Mouse (Mus musculus) NIH3T3 (cell line): ENCODE data around the gene Ttk.
A peak's percentile ranks its signal among the peaks of the same experiment; 100 is the strongest.

Experiments
- DNase-seq: peaks from one replicate; pipeline ENCODE4 v3.0.0-alpha.2; 2012; ENCODE audit warnings: low read depth

Ttk gene

DNA sequence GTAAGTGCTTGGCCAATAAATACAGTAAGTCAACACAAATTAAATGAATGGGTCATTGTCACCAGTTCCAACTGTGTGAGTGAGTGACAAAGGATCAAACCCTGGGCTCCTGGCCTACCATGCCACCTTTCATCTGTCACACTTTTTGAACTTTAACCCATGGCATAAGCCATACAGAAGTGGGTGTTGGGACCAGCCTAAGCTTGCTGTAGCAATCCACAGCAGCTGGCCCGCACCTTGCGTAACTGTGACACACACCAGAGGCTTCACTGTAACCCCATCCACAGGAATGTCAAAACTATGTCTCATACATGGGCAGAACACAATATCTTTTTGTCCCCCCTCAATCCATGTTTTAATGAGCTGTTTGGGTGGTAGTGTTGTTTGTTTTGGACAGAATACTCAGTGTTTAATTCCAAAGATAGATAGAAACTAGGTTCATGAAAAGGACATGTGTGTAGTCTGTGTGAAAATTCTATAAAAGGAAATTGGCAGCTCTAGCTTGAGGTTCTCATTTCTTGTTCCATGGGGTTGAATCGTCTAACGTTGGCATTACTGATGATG, 59.4 kb downstream of the Ttk start:
- peak; percentile 39 for DNase-seq

GRCm38 (mm10) chr9:83902086-83902485, 67.6 kb downstream of the Ttk start:
- DNase-seq, result no peak

DNA sequence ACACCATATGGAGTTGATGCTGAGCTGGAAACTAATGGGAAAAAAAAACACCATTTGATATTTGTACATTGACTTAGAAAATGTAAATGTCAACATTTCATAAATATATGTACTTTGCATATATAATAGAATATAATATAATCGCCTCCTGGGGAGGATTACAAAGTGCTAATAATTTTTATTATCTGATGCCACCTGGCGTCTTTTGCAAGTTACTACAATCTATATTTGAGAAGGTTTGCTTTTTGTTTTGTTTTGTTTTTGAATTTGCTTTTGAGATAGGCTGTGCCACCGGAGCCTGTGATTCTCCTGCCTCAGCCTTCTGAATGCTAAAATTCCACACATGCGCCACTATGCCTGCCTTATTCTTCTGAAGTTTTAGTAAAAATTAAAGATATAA, 71.3 kb downstream of the Ttk start:
- DNase-seq, result peak; percentile 53

DNA sequence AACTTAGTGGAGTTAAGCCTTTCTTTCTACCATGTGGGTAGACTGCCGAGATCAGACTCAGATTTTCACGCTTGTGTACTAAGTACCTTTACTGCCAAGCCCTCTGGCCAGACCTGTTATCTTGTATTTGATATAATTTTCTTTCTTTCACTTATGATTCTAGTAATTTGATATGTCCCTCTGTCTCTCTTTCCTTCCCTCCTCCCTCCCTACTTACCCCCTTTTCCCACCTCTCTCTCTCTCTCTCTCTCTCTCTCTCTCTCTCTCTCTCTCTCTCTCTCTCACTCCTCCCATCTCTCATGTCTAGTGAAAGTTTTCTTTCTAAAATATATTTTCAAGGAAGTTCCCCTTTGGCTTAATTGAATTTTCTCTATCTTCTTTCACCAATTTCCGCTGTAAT, 72.5 kb downstream of the Ttk start:
- DNase-seq, result no peak

- no peak for DNase-seq
Observed at GRCm38 (mm10) chr9:83909836-83910235, 75.3 kb downstream of the Ttk start.

DNA sequence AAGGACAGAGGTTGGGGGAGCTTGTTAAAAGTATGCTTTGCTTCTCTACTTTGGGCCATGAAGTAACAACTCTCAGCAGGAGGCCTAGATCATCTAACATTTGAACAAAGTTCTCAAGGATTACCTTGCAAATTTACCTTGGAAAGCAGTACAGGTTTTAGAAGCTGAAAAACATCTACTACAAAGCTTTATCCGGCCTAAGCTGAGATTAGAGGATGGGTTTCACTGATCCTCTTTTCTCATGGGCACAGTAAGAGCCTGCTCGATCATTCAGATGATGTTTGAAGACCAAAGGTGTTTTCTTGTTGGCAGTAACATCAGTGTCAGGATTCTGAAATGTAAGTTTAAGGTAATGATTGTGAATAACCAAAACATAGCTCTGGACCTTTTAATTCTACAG, 76.4 kb downstream of the Ttk start:
- no peak for DNase-seq
